22 mouse cellular contexts compared by ENCODE assay signal in the genomic region with DNA sequence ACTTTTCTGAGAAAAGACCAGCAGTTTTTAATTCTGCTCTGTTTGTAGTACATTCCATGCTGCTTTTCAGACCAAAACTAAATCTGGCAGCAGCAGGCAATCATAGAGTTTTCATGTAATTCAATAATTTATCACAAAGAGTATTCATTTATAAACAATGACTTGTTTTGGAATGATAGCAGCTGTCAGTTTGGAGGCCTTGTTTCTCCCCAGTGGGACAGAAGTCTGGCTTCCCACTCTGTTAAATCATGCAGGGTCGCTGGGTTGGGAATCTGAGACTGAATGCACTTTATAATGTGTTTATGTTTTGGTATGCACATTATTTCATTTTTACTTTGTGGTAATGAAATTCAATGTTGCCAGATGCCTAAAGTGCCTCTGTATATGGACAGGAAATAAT.
DNase-seq lines count a peak whose midpoint lies in the region; ATAC-seq and TF ChIP-seq lines count a peak whose summit lies in the region.
"Had no signal": no experiment of that assay in that cellular context is flagged by ENCODE, and none has a peak within 500 bp of the region (broad histone marks: within the 10 kb centered on the region; RNA-seq: fewer than 3 reads in every experiment).

No protein-coding gene starts in this region.

- peaks cover 2% of the 10 kb centered on the region; the same call in 1 of the 2 replicates for H3K4me1 ChIP-seq in lung, embryonic 14.5 days (ENCODE audit: insufficient read depth)
- H3K4me1 ChIP-seq in lung, adult 2 months (ENCODE audit: control insufficient read depth, insufficient read depth, low read length), result no peaks in the 10 kb centered on the region
- H3K4me1 ChIP-seq in lung, postnatal 0 days (ENCODE audit: insufficient read depth, low read depth, low read length), result no peaks in the 10 kb centered on the region
- H3K4me1 ChIP-seq: embryonic facial prominence, embryonic 15.5 days; forebrain, embryonic 10.5 days; heart, embryonic 13.5 days; hindbrain, embryonic 13.5 days had no signal

- H3K36me3 ChIP-seq in lung, embryonic 14.5 days (ENCODE audit: insufficient read depth), result no peaks in the 10 kb centered on the region
- H3K36me3 ChIP-seq in lung, postnatal 0 days (ENCODE audit: insufficient read depth, low read length), result no peaks in the 10 kb centered on the region
- H3K36me3 ChIP-seq: embryonic facial prominence, embryonic 15.5 days; forebrain, embryonic 10.5 days; heart, embryonic 13.5 days; hindbrain, embryonic 13.5 days had no signal

- H3K9ac ChIP-seq in lung, embryonic 14.5 days, result no peak overlapping the region
- no peak overlapping the region for H3K9ac ChIP-seq in lung, postnatal 0 days (replicated peaks; ENCODE audit: low read depth)
- H3K9ac ChIP-seq: embryonic facial prominence, embryonic 15.5 days; heart, embryonic 13.5 days; hindbrain, embryonic 13.5 days had no signal

- no peaks in the 10 kb centered on the region for H3K27me3 ChIP-seq in lung, embryonic 14.5 days (ENCODE audit: insufficient read depth, low read length)
- H3K27me3 ChIP-seq in lung, postnatal 0 days (replicated peaks; ENCODE audit: insufficient read depth, low read length), result no peaks in the 10 kb centered on the region
- H3K27me3 ChIP-seq: embryonic facial prominence, embryonic 15.5 days; heart, embryonic 13.5 days; hindbrain, embryonic 13.5 days; Patski had no signal

- DNase-seq in heart, adult 11 months, result peak; percentile 41
- DNase-seq in heart, postnatal 14 days, result no peak
- DNase-seq in lung, embryonic 14.5 days, result peak; percentile 90
- DNase-seq in lung, adult 2 months, result no peak
- DNase-seq in lung, postnatal 0 days (ENCODE audit: low spot score), result peak; percentile 55
- DNase-seq in lung, postnatal 36 days, result peak; percentile 38
- DNase-seq in left cerebral cortex, adult 18-20 months (ENCODE audit: low spot score in 2 of 2), result no peak
- no peak for DNase-seq in gastrocnemius, adult 18-20 months (ENCODE audit: low spot score)
- DNase-seq: adrenal gland, postnatal 14 days; cerebellum, adult 11-12 months; cerebellum, adult 9-10 months; cerebellum, postnatal 25 days; gastrocnemius, postnatal 36 days had no signal

- intact Hi-C loops in heart, postnatal 14 days (cut with DNase I), result no loop called here

- WGBS in lung, embryonic 14.5 days, result 26% methylated on average over 1 of the region's 1 CpGs
- 41% methylated on average over 1 of the region's 1 CpGs for WGBS in lung, adult 2 months
- WGBS in lung, postnatal 0 days, result 52% methylated on average over 1 of the region's 1 CpGs

- no peak for TF ChIP-seq POLR2A in lung, adult 2 months (IDR thresholded peaks at IDR 0.05; ENCODE audit: borderline replicate concordance, extremely low read depth, low read depth, low read length)

- H3K4me3 ChIP-seq in lung, embryonic 14.5 days (ENCODE audit: low read depth, low read length), result no peak overlapping the region
- H3K4me3 ChIP-seq in lung, adult 2 months (replicated peaks; ENCODE audit: extremely low read depth, low read depth, low read length), result no peak overlapping the region
- H3K4me3 ChIP-seq in lung, postnatal 0 days (ENCODE audit: low read depth, low read length), result no peak overlapping the region
- H3K4me3 ChIP-seq: embryonic facial prominence, embryonic 15.5 days; erythroblast, embryonic 14.5 days; forebrain, embryonic 10.5 days; heart, embryonic 13.5 days; hindbrain, embryonic 13.5 days had no signal

- ATAC-seq in lung, embryonic 14.5 days (ENCODE audit: insufficient read depth), result peak; percentile 84; the same call in 1 of the 2 replicates
- ATAC-seq in lung, postnatal 0 days, result peak; percentile 48
- ATAC-seq: activated CD4-positive, CD25-positive, alpha-beta regulatory T cell, adult 4 months; forebrain, embryonic 14.5 days; hindbrain, postnatal 0 days; Patski had no signal

- H3K9me3 ChIP-seq in lung, embryonic 14.5 days (ENCODE audit: low read depth, low read length), result no peaks in the 10 kb centered on the region
- H3K9me3 ChIP-seq in lung, postnatal 0 days (ENCODE audit: low read length), result no peaks in the 10 kb centered on the region
- H3K9me3 ChIP-seq: embryonic facial prominence, embryonic 15.5 days; forebrain, embryonic 10.5 days; heart, embryonic 13.5 days; hindbrain, embryonic 13.5 days had no signal

- peak; percentile 17; the same call in 1 of the 2 replicates for TF ChIP-seq EP300 in lung, postnatal 0 days (IDR thresholded peaks at IDR 0.05)

- H3K27ac ChIP-seq in lung, embryonic 14.5 days (ENCODE audit: low read depth), result no peak overlapping the region
- no peak overlapping the region for H3K27ac ChIP-seq in lung, postnatal 0 days (ENCODE audit: low read length)
- H3K27ac ChIP-seq: embryonic facial prominence, embryonic 15.5 days; forebrain, embryonic 10.5 days; heart, embryonic 13.5 days; hindbrain, embryonic 13.5 days; hindbrain, postnatal 0 days had no signal

- H3K4me2 ChIP-seq in lung, embryonic 14.5 days, result no peak overlapping the region
- no peak overlapping the region for H3K4me2 ChIP-seq in lung, postnatal 0 days (replicated peaks; ENCODE audit: low read depth, low read length)
- H3K4me2 ChIP-seq: embryonic facial prominence, embryonic 15.5 days; heart, embryonic 13.5 days; hindbrain, embryonic 13.5 days had no signal

- TF ChIP-seq CTCF in lung, embryonic 14.5 days (IDR thresholded peaks at IDR 0.05; ENCODE audit: low read depth), result no peak
- no peak for TF ChIP-seq CTCF in lung, adult 2 months (IDR thresholded peaks at IDR 0.05; ENCODE audit: insufficient read depth, low read length)
- TF ChIP-seq CTCF in lung, postnatal 0 days (IDR thresholded peaks at IDR 0.05), result no peak

Comparison
In these comparisons a context has a peak if more than half of its experiments do, and no peak if none do; other contexts are left out.
1. DNase-seq: peak in heart, adult 11 months (single experiment), lung, embryonic 14.5 days (single experiment), lung, postnatal 0 days (single experiment) and lung, postnatal 36 days (single experiment); none in heart, postnatal 14 days (0 of 2), lung, adult 2 months (single experiment), left cerebral cortex, adult 18-20 months (0 of 2) and gastrocnemius, adult 18-20 months (single experiment).